Mouse (Mus musculus) kidney, postnatal 14 days (tissue): ENCODE results near the gene Alppl2.

ENCODE experiments used
- DNase-seq: peaks from one replicate; pipeline ENCODE4 v3.0.0; 2022; ENCODE audit warnings: mixed read lengths

Gene Alppl2

DNA sequence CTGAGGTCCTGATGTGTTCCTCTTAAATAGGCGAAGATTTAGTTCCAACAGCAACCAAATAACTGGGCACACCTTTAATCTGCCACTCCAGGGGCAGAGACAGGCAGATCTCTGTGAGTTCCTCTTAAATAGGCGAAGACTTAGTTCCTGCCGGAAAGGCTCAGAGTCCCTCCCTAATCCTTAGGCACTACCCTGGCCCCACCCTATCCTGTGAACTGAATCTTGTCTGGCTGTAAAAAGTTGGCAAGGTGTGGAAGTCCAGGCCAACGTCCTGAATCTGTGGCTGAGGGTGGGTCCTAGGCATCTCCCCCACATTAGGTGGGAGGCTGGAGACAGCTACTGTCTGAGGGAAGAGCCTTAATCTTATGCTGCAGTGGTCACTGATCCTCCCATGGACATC, at the start of gene Alppl2:
Alppl2 (minus strand) TSS at position 101 of the 400 bp plus-strand sequence.
- no peak for DNase-seq

GRCm38 (mm10) chr1:87131803-87132202, 42.1 kb upstream of the Alppl2 start:
- no peak for DNase-seq

DNA sequence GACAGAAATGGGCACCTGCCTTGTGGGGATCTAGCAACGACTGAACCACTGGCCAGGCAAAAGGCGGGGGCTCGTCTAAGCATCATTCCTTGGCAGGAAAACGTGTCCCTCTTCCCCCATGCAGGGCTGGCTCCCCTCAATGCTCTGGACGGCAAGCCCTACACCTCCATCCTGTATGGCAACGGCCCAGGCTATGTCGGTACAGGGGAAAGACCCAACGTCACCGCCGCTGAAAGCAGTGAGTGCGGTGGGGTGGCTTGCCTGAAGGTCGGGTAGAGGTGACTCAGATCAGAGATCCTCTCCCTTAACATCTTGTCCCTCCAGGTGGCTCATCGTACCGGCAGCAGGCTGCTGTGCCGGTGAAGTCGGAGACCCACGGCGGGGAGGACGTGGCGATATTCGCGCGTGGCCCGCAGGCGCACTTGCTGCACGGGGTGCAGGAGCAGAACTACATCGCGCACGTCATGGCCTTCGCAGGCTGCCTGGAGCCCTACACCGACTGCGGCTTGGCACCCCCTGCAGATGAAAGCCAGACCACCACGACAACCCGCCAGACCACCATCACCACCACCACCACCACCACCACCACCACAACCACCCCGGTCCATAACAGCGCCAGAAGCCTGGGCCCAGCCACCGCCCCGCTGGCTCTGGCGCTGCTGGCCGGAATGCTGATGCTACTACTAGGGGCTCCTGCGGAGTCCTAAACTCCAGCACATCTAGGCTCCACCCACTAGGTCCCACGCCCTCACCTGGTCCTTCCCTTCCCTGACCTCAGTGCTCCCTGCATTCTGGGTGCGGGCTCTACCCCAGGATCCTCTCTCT, 37.7 kb upstream of the Alppl2 start:
- DNase-seq: peak; percentile 9

DNA sequence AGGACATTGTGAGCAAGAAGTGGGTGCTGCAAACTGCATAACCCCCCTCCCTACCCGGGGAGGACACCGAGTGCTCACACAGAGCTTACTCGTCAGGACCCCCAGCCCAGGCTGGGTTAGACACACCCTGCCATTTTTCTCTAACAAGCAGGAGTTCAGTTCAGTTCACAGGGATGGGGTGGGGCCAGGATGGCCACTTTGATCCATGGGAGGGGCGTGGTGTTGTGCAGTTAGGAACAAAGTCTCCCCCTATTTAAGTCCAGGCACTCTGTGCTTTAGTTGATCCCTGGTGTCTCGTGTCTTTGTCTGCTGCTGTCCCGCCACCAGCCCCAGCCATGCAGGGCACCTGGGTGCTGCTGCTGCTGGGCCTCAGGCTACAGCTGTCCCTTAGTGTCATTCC, 34.9 kb upstream of the Alppl2 start, which contains the start of gene Akp3:
Akp3 (plus strand) TSS at position 301 of the 400 bp plus-strand sequence.
- no peak for DNase-seq

GRCm38 (mm10) chr1:87114784-87115183, 25.1 kb upstream of the Alppl2 start:
- DNase-seq: no peak

DNA sequence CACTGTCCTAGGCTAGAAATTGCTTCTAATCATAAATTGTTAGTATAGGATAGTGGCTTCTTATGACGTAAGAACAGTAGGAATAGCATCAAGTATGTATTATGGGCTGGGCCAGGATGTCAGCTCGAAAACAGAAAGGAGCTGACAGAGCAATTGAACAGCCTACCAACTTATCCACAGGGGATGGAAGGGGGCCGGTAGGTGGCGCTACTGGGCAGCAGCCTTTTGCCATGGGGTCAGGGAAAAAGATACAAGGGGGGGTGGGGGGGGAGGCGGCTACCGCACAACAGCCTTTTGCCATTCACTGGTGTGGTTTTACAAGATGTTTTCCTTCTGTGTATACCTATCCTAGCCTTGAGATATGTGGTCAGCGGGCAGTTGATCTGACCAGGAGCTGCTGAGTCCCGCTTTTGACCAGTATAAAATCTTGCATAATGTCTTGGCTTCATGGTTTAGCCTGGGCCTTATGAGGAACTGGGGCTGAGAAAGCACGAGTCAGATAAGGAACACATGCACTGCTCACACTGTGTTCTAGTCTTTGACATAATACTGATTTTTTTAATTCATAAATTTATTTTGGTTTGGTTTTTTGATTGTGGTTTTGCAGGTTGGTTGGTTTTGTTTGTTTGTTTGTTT, 22.1 kb upstream of the Alppl2 start:
- peak; percentile 23 for DNase-seq

DNA sequence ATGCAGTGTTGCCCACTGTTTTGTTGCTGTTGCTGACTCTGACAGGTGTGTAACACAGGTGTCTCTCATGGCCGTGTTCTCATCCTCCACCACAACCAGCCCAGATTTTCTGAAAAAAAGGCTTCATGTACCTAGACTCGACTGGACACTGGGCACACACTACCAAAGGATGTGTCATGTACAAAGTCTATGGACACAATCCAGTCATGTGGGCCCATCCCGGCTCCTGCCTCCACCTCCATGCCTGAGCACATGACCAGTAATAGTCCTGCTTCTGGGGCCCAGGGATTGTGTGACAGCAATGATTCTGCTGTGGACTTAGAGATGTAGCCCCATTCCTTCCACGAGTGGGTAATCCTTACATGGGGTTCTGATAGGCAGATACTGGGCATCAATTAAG, 18.8 kb upstream of the Alppl2 start:
- DNase-seq: no peak

- DNase-seq: no peak
These were observed 16.8 kb upstream of the Alppl2 start for GRCm38 (mm10) chr1:87106536-87106935.

DNA sequence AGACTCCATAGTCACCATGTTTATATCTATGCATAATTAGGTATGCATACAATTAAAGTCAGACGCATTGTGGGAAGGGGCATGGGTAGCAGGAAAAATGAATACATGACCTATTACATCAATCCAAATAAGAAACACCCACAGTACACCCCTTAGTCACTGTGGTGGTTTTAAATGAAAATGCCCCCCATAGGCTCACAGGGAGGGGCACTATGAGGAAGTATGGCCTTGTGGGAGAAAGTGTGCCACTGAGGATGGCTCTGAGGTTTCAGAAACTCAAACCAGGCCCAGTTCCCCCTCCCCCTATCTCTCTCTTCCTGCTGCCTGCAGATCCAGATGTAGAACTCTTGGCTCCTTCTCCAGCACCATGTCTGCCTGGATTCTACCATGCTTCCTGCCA, 14.2 kb upstream of the Alppl2 start:
- no peak for DNase-seq

DNA sequence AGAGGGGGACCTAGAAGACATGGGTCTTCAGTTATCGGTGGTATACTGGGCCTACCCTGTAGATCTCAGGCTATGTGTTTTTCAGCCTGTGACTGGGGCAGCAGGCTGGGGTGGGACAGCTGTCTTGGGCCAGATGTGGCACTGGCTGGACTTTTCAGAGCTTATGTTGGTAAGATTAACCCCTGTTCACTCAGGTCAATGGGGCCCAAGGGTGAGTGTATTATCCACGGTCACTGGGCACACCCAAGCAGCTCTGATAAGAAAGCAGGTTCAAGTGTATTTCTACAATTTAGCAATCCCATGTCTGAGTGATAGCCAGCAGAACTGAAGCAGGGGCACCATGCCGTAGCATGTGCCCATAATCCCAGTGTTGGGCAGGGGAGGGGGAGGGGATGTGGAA, 12.4 kb upstream of the Alppl2 start:
- no peak for DNase-seq

GRCm38 (mm10) chr1:87101411-87101810, 11.7 kb upstream of the Alppl2 start, which contains the start of gene Alpi:
Gene Alpi, minus strand, starts transcription at chr1:87101606.
- DNase-seq: no peak

DNA sequence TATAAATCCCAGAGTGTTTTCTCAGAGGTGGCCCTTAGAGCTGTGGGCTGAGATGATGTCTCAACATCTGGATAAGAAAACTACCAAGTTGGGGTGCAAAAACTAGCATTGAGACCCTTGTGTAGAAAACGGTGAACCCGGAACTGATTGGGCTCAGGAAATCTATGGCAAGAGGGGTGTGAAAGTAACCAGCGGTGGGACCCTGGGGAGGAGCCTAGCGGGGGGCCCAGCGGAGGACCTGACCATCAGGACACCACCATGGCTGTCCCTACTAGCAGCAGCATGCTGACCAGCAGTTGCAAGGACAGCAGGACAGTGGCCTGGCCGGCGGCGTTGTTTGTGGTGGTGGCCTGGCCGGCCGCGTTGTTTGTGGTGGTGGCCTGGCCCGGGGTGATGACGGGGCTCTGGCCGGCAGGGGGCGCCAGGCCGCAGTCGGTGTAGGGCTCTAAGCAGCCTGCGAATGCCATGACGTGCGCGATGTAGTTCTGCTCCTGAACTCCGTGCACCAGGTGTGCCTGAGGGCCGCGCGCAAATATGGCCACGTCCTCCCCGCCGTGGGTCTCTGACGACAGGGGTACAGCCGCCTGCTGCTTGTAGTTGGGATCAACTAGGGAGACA, 8.7 kb upstream of the Alppl2 start:
- peak; percentile 69 for DNase-seq

DNA sequence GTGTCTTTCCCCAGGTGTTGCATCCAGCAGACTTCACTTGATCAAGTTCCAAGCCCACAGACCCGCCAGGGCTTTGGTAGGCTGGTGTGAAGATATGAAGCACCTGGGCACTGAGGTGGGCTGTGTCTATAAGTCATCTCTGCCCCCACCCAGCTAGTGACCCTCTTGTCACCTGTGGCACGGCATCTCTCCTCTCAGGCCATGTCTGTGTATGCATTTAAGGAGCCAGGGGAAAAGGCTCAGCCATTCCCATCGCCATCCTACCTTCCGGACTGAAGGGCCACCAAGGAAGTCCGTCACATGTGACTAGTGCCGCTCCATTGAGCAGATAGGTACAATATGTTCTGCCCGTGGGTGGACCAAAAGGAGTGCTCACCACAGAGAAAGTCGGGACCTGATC, 5.9 kb upstream of the Alppl2 start:
- no peak for DNase-seq

DNA sequence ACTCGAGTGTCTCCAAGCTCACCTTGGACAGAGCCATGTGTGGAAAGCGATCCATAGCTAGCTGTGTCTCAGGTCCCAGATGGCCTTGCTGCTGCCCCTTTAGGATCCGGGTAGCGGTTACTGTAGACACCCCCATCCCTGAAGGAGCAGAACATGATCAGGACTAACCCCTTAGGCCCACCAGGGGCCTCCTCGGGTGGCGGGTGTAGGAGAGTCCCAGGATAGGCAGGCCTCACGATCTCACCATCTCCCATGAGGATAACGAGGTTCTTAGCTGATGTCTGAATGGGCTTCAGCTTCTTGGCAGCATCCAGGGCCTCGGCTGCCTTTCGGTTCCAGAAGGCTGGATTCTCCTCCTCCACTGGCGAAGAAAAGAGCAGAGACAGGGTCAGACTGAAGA, 477 bp downstream of the Alppl2 start:
- no peak for DNase-seq

DNA sequence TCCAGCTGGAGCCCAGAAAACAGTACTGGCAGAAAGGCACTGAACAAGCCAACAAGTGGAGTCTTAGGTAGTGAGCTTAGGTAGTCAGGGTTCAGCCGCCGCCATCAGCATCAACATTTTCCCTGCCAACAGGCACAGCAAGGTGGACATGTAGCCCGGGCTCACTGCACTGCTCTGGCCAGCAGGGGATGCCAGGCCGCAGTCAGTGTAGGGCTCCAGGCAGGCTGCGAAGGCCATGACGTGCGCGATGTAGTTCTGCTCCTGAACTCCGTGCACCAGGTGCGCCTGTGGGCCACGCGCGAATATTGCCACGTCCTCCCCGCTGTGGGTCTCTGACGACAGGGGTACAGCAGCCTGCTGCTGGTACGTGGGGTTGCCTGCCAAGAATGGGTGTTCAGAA, 2.8 kb downstream of the Alppl2 start:
- DNase-seq: no peak

DNA sequence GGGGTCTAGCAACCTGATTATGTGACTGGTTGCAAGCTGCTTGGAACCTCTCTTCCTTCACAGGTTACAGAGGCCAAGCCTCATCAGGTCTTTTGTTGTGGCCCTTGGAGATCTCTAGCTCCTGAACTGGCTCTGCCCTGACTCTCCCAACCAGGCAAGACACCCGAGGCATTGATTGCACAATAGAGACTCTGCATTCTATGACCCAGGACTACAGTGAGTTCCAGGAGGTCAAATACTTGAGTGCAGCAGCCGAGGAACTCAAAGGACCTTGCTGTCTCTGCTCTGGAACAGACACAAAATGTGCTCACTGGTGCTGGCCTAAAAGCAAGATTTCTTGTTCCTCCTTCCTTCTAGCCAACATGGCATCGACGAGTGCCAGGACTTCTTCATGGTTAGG, 3.5 kb downstream of the Alppl2 start:
- DNase-seq: no peak

DNA sequence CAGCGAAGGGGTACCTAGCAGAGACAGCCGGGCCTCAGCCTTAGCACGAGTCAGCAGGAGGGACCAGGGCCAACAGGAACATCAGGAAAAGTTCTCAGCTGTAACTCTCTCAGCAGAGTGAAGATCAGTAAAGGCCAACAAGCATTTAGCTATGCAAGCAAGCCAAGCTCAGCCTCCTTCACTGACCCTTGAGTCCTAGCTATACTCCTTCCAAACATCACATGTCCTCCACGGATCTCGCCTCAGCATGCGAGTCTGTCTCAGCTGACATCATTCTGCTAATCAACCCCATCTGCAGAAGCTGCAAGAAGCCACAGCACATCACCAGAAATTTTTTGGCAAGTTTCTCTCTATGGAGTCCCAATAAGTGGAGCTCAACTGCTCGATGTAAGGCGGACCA, 16.0 kb downstream of the Alppl2 start:
- no peak for DNase-seq

DNA sequence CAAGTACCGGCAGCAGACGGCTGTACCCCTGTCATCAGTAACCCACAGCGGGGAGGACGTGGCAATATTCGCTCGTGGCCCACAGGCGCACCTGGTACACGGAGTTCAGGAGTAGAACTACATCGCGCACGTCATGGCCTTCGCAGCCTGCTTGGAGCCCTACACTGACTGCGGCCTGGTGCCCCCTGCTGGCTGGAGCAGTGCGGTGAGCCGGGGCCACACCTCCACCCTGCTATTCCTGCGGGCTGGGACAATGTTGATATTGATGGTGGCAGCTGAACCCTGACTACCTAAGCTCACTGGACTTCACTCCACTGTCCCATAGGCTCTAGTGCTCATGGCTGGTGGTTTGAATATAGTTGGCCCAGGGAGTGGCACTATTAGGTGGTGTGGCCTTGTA, 19.0 kb downstream of the Alppl2 start:
- peak; percentile 19 for DNase-seq

DNA sequence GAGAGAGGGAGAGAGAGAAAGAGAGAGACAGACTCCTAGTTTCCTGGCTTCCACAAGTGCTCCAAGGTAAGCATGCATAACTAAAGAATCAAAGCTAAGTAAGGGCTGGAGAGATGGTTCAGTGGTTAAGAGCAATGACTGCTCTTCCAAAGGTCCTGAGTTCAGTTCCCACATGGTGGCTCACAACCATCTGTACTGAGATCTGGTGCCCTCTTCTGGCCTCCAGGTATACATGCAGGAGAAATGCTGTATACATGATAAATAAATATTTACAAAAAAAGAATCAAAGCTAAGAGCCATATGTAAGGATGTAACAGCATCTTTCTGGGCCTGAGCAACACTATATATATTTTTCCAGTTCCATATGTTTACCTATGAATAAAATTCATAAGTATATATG, 28.8 kb downstream of the Alppl2 start:
- no peak for DNase-seq

GRCm38 (mm10) chr1:87059042-87059665, 30.6 kb downstream of the Alppl2 start:
- DNase-seq: no peak

GRCm38 (mm10) chr1:87057075-87057474, 32.7 kb downstream of the Alppl2 start:
- DNase-seq: no peak

DNA sequence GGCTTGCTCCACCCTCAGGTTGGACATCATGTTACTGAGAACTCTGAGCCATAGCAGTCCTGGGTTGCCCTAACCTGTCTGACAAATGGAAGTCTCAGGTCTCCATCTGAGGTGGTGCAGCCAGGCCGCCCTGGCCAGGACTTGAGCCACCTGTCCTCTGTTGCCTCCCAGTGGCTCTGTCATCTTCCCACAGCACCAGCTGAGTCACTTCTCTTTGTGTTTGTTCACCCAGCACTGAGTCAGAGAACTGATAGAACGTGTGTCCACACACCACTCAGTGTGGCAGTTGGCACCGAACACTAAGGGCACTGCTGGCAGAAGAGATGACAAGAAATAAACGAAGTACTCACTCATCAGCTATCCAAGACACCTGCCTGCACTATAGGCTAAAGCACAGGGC, 38.4 kb downstream of the Alppl2 start:
- DNase-seq: no peak

DNA sequence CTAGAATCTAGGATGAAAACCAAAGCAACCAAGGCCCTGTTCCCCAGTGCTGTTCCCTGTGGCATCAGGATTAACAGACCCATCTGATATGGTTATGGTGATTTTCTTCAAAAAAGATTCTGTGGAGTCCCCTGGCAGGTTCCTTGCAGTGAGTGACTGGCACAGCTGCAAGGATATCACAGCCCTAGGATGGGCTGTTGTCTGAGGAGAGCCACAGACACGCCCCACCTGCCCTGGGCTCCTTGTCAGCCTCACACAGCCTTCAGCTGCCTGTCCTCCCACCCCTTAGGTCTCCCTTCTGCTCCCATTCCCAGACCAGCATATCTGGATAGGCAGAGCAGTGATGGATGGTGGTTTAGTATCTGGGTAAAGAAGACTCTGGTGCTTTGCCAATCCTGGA, 39.0 kb downstream of the Alppl2 start:
- no peak for DNase-seq

GRCm38 (mm10) chr1:87050072-87050471, 39.7 kb downstream of the Alppl2 start:
- DNase-seq: no peak
